Mouse (Mus musculus) heart, embryonic 13.5 days (tissue): ENCODE results near the gene Plac8. TPM values are rescaled to one million over a fixed set of nuclear protein-coding genes. Genes with fewer than 3 reads are reported as not detected.

Experiments
- ATAC-seq: fragments of 200-750 bp; cut with Nextera tagmentation; 2 replicates; pipeline ENCODE4 v1.8.0; 2017; ENCODE audit warnings: moderate TSS enrichment; ENCODE audit not compliant: insufficient number of reproducible peaks, low FRiP score, low TSS enrichment; ENCODE audit errors: extremely low read depth
- H3K27ac ChIP-seq: fragments of 300-500 bp; sonication (generic); replicated peaks from 2 replicates; pipeline ENCODE4 v1.5.1; 2015; ENCODE audit warnings: moderate library complexity, mild to moderate bottlenecking, inconsistent platforms
- H3K27me3 ChIP-seq: fragments of 300-500 bp; sonication (generic); replicated peaks from 2 replicates; pipeline ENCODE4 v1.6.1; 2015; ENCODE audit warnings: mild to moderate bottlenecking, inconsistent platforms
- H3K36me3 ChIP-seq: fragments of 300-500 bp; sonication (generic); 2 replicates; pipeline ENCODE4 v1.6.1; 2015; ENCODE audit warnings: mild to moderate bottlenecking, inconsistent platforms
- H3K4me1 ChIP-seq: fragments of 300-500 bp; sonication (generic); 2 replicates; pipeline ENCODE4 v1.6.1; 2015; ENCODE audit warnings: inconsistent platforms
- H3K4me2 ChIP-seq: fragments of 300-500 bp; sonication (generic); 2 replicates; pipeline ENCODE4 v1.6.1; 2015; ENCODE audit warnings: inconsistent platforms, mild to moderate bottlenecking, moderate library complexity
- H3K4me3 ChIP-seq: fragments of 300-500 bp; sonication (generic); 2 replicates; pipeline ENCODE4 v1.5.1; 2015; ENCODE audit warnings: moderate library complexity, mild to moderate bottlenecking, inconsistent platforms
- H3K9ac ChIP-seq: fragments of 300-500 bp; sonication (generic); 2 replicates; pipeline ENCODE4 v1.6.1; 2015; ENCODE audit warnings: inconsistent platforms, mild to moderate bottlenecking, moderate library complexity
- H3K9me3 ChIP-seq: fragments of 300-500 bp; sonication (generic); 2 replicates; pipeline ENCODE4 v1.6.1; 2016; ENCODE audit warnings: inconsistent platforms
- WGBS: fragments of 180-500 bp; shearing (Covaris S2); methylation state at CpG from one replicate; pipeline ENCODE4 v1.1.7; 2015; ENCODE audit warnings: mixed read lengths; 5-methylcytosine and 5-hydroxymethylcytosine counted together
- polyA plus RNA-seq: library from polyadenylated mRNA; unstranded; fragments of >200 nt; fragmentation: Nextera tagmentation; extraction: Ambion mirVana; gene quantifications from 2 replicates; pipeline ENCODE4 v1.2.1, GENCODE M21; 2015

The Plac8 gene
- polyA plus RNA-seq, 1 experiment from 2014 or later: 5.7 TPM

GRCm38 (mm10) chr5:100526164-100526563 lies 45.9 kb downstream of the Plac8 start:
- Histone ChIP-seq H3K4me2 (peak overlapping the region; percentile 37), H3K27me3 (no peaks in the 10 kb centered on the region), H3K27ac (peak overlapping the region; percentile 59), H3K36me3 (peaks cover 49% of the 10 kb centered on the region), H3K9me3 (no peaks in the 10 kb centered on the region), H3K4me1 (peaks cover 18% of the 10 kb centered on the region), H3K9ac (0 out of 2 replicates have a peak overlapping the region, but pooled peaks have one; percentile 47), H3K4me3 (no peak overlapping the region)
- ATAC-seq: no peak
- WGBS: 36% methylated on average over 7 of the region's 7 CpGs

DNA sequence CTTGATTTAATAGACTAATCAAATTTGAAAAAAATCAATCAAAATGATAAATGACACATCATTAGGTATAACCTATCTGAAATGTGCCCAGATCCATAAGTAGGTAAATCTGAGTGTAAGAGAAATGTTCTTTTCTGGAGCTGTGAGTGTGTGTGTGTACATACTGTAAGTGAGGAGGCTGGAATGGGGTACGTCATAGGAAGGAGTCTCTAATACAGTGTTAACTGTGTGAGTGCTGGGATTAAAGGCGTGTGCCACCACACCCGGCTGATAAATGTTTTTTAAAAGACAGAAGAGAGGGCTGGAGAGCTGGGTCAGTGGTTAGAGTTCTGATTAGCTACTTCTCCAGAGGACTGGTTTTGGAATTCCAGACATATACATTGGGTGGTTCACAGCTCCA lies 46.4 kb downstream of the Plac8 start:
- no peak for ATAC-seq
- Histone ChIP-seq H3K36me3 (peaks cover 43% of the 10 kb centered on the region), H3K27ac (peak overlapping the region; percentile 59), H3K4me2 (peak overlapping the region; percentile 37), H3K9ac (0 out of 2 replicates have a peak overlapping the region, but pooled peaks have one; percentile 19), H3K27me3 (no peaks in the 10 kb centered on the region), H3K9me3 (no peaks in the 10 kb centered on the region), H3K4me1 (peaks cover 18% of the 10 kb centered on the region), H3K4me3 (no peak overlapping the region)
- WGBS: 28% methylated on average over 3 of the region's 3 CpGs

DNA sequence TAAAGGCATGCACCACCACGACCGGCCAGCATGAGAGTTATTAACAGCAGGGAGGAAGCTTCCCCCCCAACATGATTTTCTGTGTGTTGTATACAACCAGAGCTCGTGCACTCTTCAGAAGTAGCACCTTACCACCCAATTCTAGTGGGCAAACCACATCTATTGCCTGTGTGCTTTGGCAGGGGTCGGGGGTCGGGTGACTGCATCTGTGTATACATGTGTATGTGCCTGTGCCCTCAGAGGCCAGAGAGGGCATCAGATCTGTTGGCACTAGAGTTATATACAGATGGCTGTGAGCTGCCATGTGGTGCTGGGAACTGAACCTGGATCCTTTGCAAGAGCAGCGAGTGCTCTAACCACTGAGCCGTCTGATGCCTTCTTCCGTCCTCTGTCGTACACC lies 47.1 kb downstream of the Plac8 start:
- no peak for ATAC-seq
- no peaks in the 10 kb centered on the region for H3K9me3 ChIP-seq
- H3K9ac ChIP-seq: no peak overlapping the region
- WGBS: 94% methylated on average over 9 of the region's 9 CpGs
- H3K27me3 ChIP-seq: no peaks in the 10 kb centered on the region
- H3K27ac ChIP-seq: no peak overlapping the region
- peaks cover 24% of the 10 kb centered on the region for H3K4me1 ChIP-seq
- H3K36me3 ChIP-seq: peaks cover 36% of the 10 kb centered on the region
- H3K4me2 ChIP-seq: no peak overlapping the region
- H3K4me3 ChIP-seq: no peak overlapping the region

- no peaks in the 10 kb centered on the region for H3K27me3 ChIP-seq
- no peak for ATAC-seq
- peaks cover 34% of the 10 kb centered on the region for H3K4me1 ChIP-seq
- H3K9ac ChIP-seq: no peak overlapping the region
- no peak overlapping the region for H3K4me3 ChIP-seq
- 71% methylated on average over 1 of the region's 1 CpGs for WGBS
- H3K36me3 ChIP-seq: peaks cover 21% of the 10 kb centered on the region
- H3K27ac ChIP-seq: no peak overlapping the region
- H3K4me2 ChIP-seq: no peak overlapping the region
- H3K9me3 ChIP-seq: no peaks in the 10 kb centered on the region
Measured at GRCm38 (mm10) chr5:100523331-100523730, 48.7 kb downstream of the Plac8 start.

- ATAC-seq: no peak
- 84% methylated on average over 2 of the region's 2 CpGs for WGBS
- Histone ChIP-seq H3K36me3 (peaks cover 11% of the 10 kb centered on the region), H3K9ac (0 out of 2 replicates have a peak overlapping the region, but pooled peaks have one; percentile 50), H3K4me2 (peak overlapping the region; percentile 93), H3K4me3 (0 out of 2 replicates have a peak overlapping the region, but pooled peaks have one; percentile 6), H3K4me1 (peaks cover 29% of the 10 kb centered on the region), H3K9me3 (no peaks in the 10 kb centered on the region), H3K27ac (no peak overlapping the region), H3K27me3 (peaks cover 13% of the 10 kb centered on the region)
Measured at GRCm38 (mm10) chr5:100520223-100520622, 51.8 kb downstream of the Plac8 start.

GRCm38 (mm10) chr5:100519027-100519411 lies 53.0 kb downstream of the Plac8 start:
- peak overlapping the region; percentile 94 for H3K4me3 ChIP-seq
- peaks cover 20% of the 10 kb centered on the region for H3K27me3 ChIP-seq
- ATAC-seq: no peak
- peak overlapping the region; percentile 94 for H3K9ac ChIP-seq
- peak overlapping the region; percentile 93 for H3K4me2 ChIP-seq
- no peaks in the 10 kb centered on the region for H3K9me3 ChIP-seq
- H3K4me1 ChIP-seq: peaks cover 27% of the 10 kb centered on the region
- H3K27ac ChIP-seq: peak overlapping the region; percentile 84
- WGBS: 3% methylated on average over 5 of the region's 5 CpGs
- H3K36me3 ChIP-seq: peaks cover 6% of the 10 kb centered on the region; the same call in 1 of the 2 replicates

- H3K9ac ChIP-seq: peak within 1 kb of the TSS; percentile 94
- peaks cover 6% of the 10 kb centered on the region; the same call in 1 of the 2 replicates for H3K36me3 ChIP-seq
- H3K4me3 ChIP-seq: peak within 1 kb of the TSS; percentile 94
- H3K4me1 ChIP-seq: peaks cover 27% of the 10 kb centered on the region
- peak within 1 kb of the TSS; percentile 93 for H3K4me2 ChIP-seq
- under 1% methylated on average over 64 of the region's 64 CpGs for WGBS
- ATAC-seq: peak; percentile 99
- H3K27me3 ChIP-seq: peaks cover 25% of the 10 kb centered on the region
- H3K27ac ChIP-seq: peak within 1 kb of the TSS; percentile 84
- no peaks in the 10 kb centered on the region for H3K9me3 ChIP-seq
Measured at GRCm38 (mm10) chr5:100518049-100519026, 53.7 kb downstream of the Plac8 start, which contains the start of gene Cops4. TSS of gene Cops4 (plus strand) at chr5:100518309.

GRCm38 (mm10) chr5:100512576-100512975 lies 59.5 kb downstream of the Plac8 start:
- Histone ChIP-seq H3K4me3 (no peak overlapping the region), H3K4me2 (no peak overlapping the region), H3K36me3 (no peaks in the 10 kb centered on the region), H3K9ac (no peak overlapping the region), H3K4me1 (peaks cover 4% of the 10 kb centered on the region; the same call in 1 of the 2 replicates), H3K27me3 (peaks cover 25% of the 10 kb centered on the region), H3K27ac (no peak overlapping the region), H3K9me3 (no peaks in the 10 kb centered on the region)
- no peak for ATAC-seq

DNA sequence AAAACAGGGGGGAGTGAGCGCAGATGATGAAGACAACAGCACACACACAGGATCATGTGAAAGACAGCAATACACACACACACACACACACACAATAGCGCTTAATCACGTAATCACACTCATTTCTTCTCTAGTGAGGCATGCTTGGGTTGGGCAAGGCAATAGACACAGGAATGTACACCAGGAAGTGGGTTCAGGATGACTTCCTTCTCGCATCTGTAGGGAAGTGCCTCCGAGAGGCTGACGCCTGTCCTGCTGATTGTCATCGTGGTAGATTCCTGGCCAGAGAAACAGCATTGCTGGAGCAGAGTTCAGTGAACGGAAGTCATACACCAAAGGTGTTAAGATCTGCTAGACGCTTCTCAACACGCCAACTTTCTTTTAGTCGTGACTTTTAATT lies 62.8 kb downstream of the Plac8 start:
- H3K4me2 ChIP-seq: no peak overlapping the region
- no peak overlapping the region for H3K27ac ChIP-seq
- no peak overlapping the region for H3K4me3 ChIP-seq
- H3K9me3 ChIP-seq: no peaks in the 10 kb centered on the region
- H3K9ac ChIP-seq: no peak overlapping the region
- H3K36me3 ChIP-seq: no peaks in the 10 kb centered on the region
- peaks cover 7% of the 10 kb centered on the region; the same call in 1 of the 2 replicates for H3K27me3 ChIP-seq
- WGBS: 57% methylated on average over 11 of the region's 11 CpGs
- no peaks in the 10 kb centered on the region for H3K4me1 ChIP-seq
- no peak for ATAC-seq
